Mouse (Mus musculus) induced T-regulatory cell, adult 2 months (primary cell): ENCODE measurements around the gene Vmn2r86.
"Not testable (repeated sequence)": the region's sequence is repeated elsewhere in the genome, so short reads cannot be mapped to it uniquely, and the experiment has no call there.

ENCODE experiments used
- DNase-seq: peaks from one replicate; pipeline ENCODE4 v3.0.0-alpha.2; 2012; ENCODE audit warnings: low read depth

The Vmn2r86 gene

GRCm38 (mm10) chr10:130455950-130456349 lies at the start of gene Vmn2r86:
Vmn2r86 (minus strand) TSS chr10:130456050.
- not testable (repeated sequence) for DNase-seq

- DNase-seq, result no peak
These were observed 41.4 kb upstream of the Vmn2r86 start, which contains the start of gene Vmn2r87 for GRCm38 (mm10) chr10:130497296-130497695. Vmn2r87 (minus strand) TSS chr10:130497396.

- peak; percentile 7 for DNase-seq
These were observed 14.5 kb upstream of the Vmn2r86 start for GRCm38 (mm10) chr10:130470311-130470760.

GRCm38 (mm10) chr10:130444776-130445175 lies 11.1 kb downstream of the Vmn2r86 start:
- DNase-seq, result no peak

DNA sequence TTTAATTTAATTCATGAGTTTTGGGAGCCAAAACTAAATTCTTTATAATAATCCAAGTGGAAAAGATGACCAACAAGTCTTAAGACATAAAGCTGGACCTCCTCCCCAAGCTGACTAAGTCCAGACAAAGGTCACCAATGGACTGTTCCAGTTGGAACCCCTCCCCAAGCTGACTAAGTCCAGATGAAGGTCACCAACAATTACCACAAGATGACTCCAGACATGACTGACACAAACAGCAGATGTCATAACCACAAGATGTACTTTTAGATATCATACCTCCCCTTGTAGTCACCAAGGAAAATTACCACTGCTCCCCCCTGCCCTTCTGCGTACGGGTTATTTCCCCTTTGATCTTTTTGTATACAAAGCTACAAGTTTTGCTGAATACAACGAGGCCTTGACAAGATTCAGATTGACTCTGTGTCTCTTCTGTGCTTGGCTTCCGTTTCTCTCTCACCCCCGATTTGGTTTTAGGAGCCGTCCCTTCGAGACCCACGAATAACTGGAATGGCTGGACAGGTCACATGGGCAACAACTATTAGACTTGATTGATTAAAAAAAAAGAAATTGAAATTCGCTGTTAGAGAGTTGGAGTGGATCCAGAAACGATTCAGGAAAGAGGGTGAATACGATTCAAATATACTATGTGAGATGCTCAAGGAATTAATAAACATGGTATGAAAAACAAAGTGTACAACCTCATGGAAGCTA lies 21.5 kb downstream of the Vmn2r86 start:
- DNase-seq, result not testable (repeated sequence)

DNA sequence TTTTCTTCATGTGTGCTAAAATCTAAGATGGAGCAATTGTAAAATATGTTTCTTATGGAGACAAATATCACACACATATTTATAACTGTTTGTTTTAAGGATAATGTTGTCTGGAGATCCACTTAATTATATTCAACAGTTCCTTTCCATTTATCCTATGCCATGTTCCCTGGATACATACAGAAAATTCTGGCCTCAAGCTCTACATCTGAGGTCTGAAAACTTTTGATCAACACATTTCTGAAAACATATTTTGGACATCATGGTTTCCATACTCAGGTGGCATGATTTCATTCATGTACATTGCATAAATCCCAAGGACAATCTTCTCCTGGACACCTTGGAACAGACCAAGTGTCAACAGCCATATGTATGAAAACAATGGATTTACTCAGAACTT lies 26.2 kb downstream of the Vmn2r86 start, which contains the start of gene Vmn2r85:
Gene Vmn2r85 (minus strand): TSS at position 101 of the 400 bp plus-strand sequence.
- not testable (repeated sequence) for DNase-seq

DNA sequence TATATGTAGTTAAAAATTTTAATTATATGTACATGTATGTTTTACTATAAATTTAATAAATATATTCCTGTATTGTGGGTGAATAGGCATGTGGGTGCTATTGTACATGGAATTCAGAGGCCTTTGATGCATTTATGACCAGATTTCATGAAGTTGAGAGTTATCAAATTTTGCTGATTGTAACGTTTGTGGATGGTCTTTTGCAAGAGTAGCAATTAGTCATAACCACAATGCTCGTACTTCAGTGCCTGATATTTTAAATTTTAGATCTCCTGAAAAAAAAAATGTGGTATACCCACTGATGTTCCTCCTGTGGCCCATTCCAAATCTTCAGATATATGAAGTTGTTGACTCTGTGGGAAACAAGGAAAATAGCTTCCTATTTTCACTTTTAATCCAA lies 33.5 kb downstream of the Vmn2r86 start:
- not testable (repeated sequence) for DNase-seq

DNA sequence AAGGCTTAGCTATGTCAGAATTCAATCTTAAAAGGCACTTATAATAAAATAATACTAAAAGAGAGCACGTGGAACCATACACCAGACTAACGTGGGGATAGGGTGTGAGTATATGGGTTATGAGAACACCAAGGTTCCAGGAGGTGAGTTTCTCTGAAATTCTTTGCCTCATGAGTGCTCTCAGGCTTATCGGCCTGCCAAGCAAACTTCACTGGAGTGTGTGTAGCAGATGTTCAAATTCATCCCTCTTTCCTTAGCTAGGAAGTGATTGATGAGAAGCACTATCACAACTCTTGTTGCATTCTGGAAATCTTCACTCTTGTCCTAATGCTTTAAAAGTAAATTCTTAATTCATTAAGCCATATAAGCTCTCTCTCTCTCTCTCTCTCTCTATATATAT lies 35.4 kb downstream of the Vmn2r86 start:
- DNase-seq, result no peak

- not testable (repeated sequence) for DNase-seq
These were observed 35.9 kb downstream of the Vmn2r86 start for GRCm38 (mm10) chr10:130419954-130420353.

DNA sequence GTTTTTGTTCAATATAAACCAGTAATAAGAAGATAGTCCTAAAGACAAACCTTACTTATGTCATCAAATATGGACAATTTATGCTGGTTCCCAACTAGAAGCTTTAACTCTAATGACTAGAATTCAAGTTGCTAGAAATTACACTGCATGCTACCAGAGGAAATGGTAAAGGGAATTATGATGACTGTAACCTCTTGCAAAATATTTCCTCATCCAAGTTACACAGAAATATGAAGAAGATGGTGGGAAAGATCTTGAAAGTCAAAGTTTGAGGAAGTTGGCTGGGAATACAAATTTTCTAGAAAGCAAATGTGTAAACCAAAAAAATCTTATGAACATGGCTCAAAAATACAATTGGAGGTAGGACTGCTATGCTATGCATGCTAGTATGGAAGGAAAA lies 39.5 kb downstream of the Vmn2r86 start:
- DNase-seq, result not testable (repeated sequence)

GRCm38 (mm10) chr10:130412167-130412698 lies 43.6 kb downstream of the Vmn2r86 start:
- not testable (repeated sequence) for DNase-seq

DNA sequence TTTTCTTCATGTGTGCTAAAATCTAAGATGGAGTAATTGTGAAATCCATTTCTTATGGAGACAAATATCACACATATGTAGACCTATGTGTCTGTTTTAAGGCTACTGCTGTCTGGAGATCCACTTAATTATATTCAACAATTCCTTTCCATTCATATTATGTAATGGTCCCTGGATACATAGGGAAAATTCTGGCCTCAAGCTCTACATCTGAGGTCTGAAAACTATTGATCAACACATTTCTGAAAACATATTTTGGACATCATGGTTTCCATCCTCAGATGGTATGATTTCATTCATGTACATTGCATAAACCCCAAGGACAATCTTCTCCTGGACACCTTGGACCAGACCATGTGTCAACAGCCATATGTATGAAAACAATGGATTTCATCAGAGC lies 61.6 kb downstream of the Vmn2r86 start, which contains the start of gene Vmn2r84:
Gene Vmn2r84 (minus strand): TSS at position 101 of the 400 bp plus-strand sequence.
- no peak for DNase-seq
